Mouse (Mus musculus) ES-E14 (cell line): ENCODE data around the gene Olfr320.
A peak's percentile ranks its signal among the peaks of the same experiment; 100 is the strongest.

Experiments used
- CHD2 ChIP-seq: IDR thresholded peaks from 2 replicates; pipeline ENCODE4 v1.6.1; 2014; ENCODE audit warnings: mild to moderate bottlenecking, low read depth, low read length, inconsistent platforms
- MAFK ChIP-seq: IDR thresholded peaks from 2 replicates; pipeline ENCODE4 v1.6.1; 2014; ENCODE audit warnings: mild to moderate bottlenecking, low read depth, low read length, inconsistent platforms; ENCODE audit not compliant: insufficient read depth
- ZC3H11A ChIP-seq: IDR thresholded peaks from 2 replicates; pipeline ENCODE4 v1.6.1; 2012; ENCODE audit warnings: low read depth, mild to moderate bottlenecking, inconsistent platforms, low read length, borderline replicate concordance
- ZNF384 ChIP-seq: IDR thresholded peaks from 2 replicates; pipeline ENCODE4 v1.6.1; 2012; ENCODE audit warnings: low read depth, low read length, inconsistent platforms

DNA sequence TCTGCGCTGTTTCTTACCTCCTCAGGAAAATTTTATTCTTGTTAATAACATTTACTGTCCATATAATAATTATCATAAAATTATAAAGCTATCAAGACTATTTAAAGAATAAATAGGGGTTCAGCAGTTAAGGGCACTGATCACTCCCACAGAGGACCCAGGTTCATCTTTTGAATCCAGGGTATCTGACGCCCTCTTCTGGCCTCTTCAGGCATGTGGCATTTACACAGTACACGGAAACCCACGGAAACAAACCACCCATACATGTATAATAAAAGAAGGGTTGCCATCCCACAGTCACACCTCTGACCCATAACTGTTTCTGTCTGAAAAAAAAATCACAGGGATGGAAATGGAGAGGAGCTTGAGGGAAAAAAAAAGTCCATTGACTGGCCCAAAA lies 9.1 kb upstream of the Olfr320 start:
- no peak for TF ChIP-seq CHD2
- TF ChIP-seq ZNF384, result no peak
- no peak for TF ChIP-seq MAFK
- TF ChIP-seq ZC3H11A, result peak; percentile 14; the same call in 1 of the 2 replicates
